Mouse (Mus musculus) megakaryocyte progenitor cell, adult 5-6 weeks (primary cell): ENCODE measurements around the gene Zfp750. TPM values are rescaled to one million over a fixed set of nuclear protein-coding genes. Genes with fewer than 3 reads are reported as not detected.
A peak's percentile ranks its signal among the peaks of the same experiment; 100 is the strongest.

Experiments
- ATAC-seq: replicated peaks from 2 replicates; pipeline ENCODE4 v1.8.0; 2016; ENCODE audit warnings: mild to moderate bottlenecking, moderate TSS enrichment, inconsistent platforms; ENCODE audit not compliant: poor library complexity
- total RNA-seq, 2 experiments: library from RNA; stranded (forward) in 1 of 2; stranded (reverse) in 1 of 2; fragments of 157-497, 149-512 nt in 1 of 2; fragments of 200-1000 nt in 1 of 2; gene quantifications; 2 replicates each; pipeline versions ENCODE4 v1.2.3 to v1.2.4; 2015 to 2017

Gene Zfp750
- total RNA-seq, 2 experiments from 2014 or later, result not detected

GRCm38 (mm10) chr11:121543287-121543856 lies 24.2 kb upstream of the Zfp750 start:
- peak; percentile 56 for ATAC-seq

GRCm38 (mm10) chr11:121542471-121542870 lies 23.3 kb upstream of the Zfp750 start:
- ATAC-seq, result no peak

GRCm38 (mm10) chr11:121536528-121536927 lies 17.4 kb upstream of the Zfp750 start:
- no peak for ATAC-seq

GRCm38 (mm10) chr11:121529747-121530146 lies 10.6 kb upstream of the Zfp750 start:
- peak; percentile 90 for ATAC-seq

- ATAC-seq, result no peak
These were observed 5.1 kb upstream of the Zfp750 start for GRCm38 (mm10) chr11:121524191-121524590.

GRCm38 (mm10) chr11:121522156-121522762 lies 3.1 kb upstream of the Zfp750 start:
- ATAC-seq, result peak; percentile 24

GRCm38 (mm10) chr11:121520761-121521160 lies 1.6 kb upstream of the Zfp750 start:
- peak; percentile 24; the same call in 1 of the 2 replicates for ATAC-seq

- no peak for ATAC-seq
These were observed 570 bp upstream of the Zfp750 start for GRCm38 (mm10) chr11:121519703-121520102.

GRCm38 (mm10) chr11:121517687-121518465 lies 1.3 kb downstream of the Zfp750 start:
- ATAC-seq, result peak; percentile 68

- no peak for ATAC-seq
These were observed 2.2 kb downstream of the Zfp750 start for GRCm38 (mm10) chr11:121516906-121517305.

- ATAC-seq, result peak; percentile 21
These were observed 3.1 kb downstream of the Zfp750 start for GRCm38 (mm10) chr11:121515996-121516395.

GRCm38 (mm10) chr11:121512896-121513572 lies 6.1 kb downstream of the Zfp750 start:
- ATAC-seq, result no peak

- no peak for ATAC-seq
These were observed 8.5 kb downstream of the Zfp750 start for GRCm38 (mm10) chr11:121510512-121511246.

GRCm38 (mm10) chr11:121508478-121508877 lies 10.7 kb downstream of the Zfp750 start:
- no peak for ATAC-seq

GRCm38 (mm10) chr11:121502000-121502860 lies 16.9 kb downstream of the Zfp750 start:
- ATAC-seq, result no peak

- ATAC-seq, result peak; percentile 69
These were observed 17.6 kb downstream of the Zfp750 start for GRCm38 (mm10) chr11:121501525-121501924.

- ATAC-seq, result no peak
These were observed 18.5 kb downstream of the Zfp750 start for GRCm38 (mm10) chr11:121500595-121500994.

GRCm38 (mm10) chr11:121490651-121491050 lies 28.5 kb downstream of the Zfp750 start:
- no peak for ATAC-seq

- peak; percentile 76 for ATAC-seq
These were observed 33.3 kb downstream of the Zfp750 start for GRCm38 (mm10) chr11:121485882-121486281.

- ATAC-seq, result no peak
These were observed 38.0 kb downstream of the Zfp750 start for GRCm38 (mm10) chr11:121481129-121481528.
